Mouse (Mus musculus): Measurements from ENCODE around the gene Fbxl18.
"Not testable (repeated sequence)": the region's sequence is repeated elsewhere in the genome, so short reads cannot be mapped to it uniquely, and the experiment has no call there.

The Fbxl18 gene

GRCm38 (mm10) chr5:142873718-142874117 is 21.5 kb downstream of the Fbxl18 start:
- no peak for DNase-seq (ENCODE audit: low spot score in 2 of 2)

- DNase-seq (ENCODE audit: low spot score in 2 of 2): no peak
Observed at GRCm38 (mm10) chr5:142871765-142872164, 23.5 kb downstream of the Fbxl18 start.

- DNase-seq (ENCODE audit: low spot score in 2 of 2): peak in 1 of 2 experiments; percentile 34
Observed at GRCm38 (mm10) chr5:142869463-142869862, 25.8 kb downstream of the Fbxl18 start.

GRCm38 (mm10) chr5:142857763-142858229 is 37.4 kb downstream of the Fbxl18 start:
- peak; percentile 67 to 78 for DNase-seq (ENCODE audit: low spot score in 2 of 2)

- no peak for DNase-seq (ENCODE audit: low spot score in 2 of 2)
Observed at GRCm38 (mm10) chr5:142856408-142856807, 38.8 kb downstream of the Fbxl18 start.

GRCm38 (mm10) chr5:142854877-142855276 is 40.3 kb downstream of the Fbxl18 start:
- DNase-seq (ENCODE audit: low spot score in 2 of 2): peak in 1 of 2 experiments; percentile 53

- DNase-seq (ENCODE audit: low spot score in 2 of 2): no peak
Observed at GRCm38 (mm10) chr5:142853585-142853984, 41.6 kb downstream of the Fbxl18 start.

- no peak for DNase-seq (ENCODE audit: low spot score in 2 of 2)
Observed at GRCm38 (mm10) chr5:142851681-142852049, 43.6 kb downstream of the Fbxl18 start.

GRCm38 (mm10) chr5:142850916-142851680 is 44.1 kb downstream of the Fbxl18 start:
- no peak for DNase-seq (ENCODE audit: low spot score in 2 of 2)

GRCm38 (mm10) chr5:142850476-142850875 is 44.7 kb downstream of the Fbxl18 start:
- no peak for DNase-seq (ENCODE audit: low spot score in 2 of 2)

- no peak for DNase-seq (ENCODE audit: low spot score in 2 of 2)
Observed at GRCm38 (mm10) chr5:142848911-142849310, 46.3 kb downstream of the Fbxl18 start.

GRCm38 (mm10) chr5:142848149-142848548 is 47.1 kb downstream of the Fbxl18 start:
- no peak for DNase-seq (ENCODE audit: low spot score in 2 of 2)

- DNase-seq (ENCODE audit: low spot score in 2 of 2): no peak
Observed at GRCm38 (mm10) chr5:142844467-142844866, 50.8 kb downstream of the Fbxl18 start.

- peak in 1 of 2 experiments; percentile 20 for DNase-seq (ENCODE audit: low spot score in 2 of 2)
Observed at GRCm38 (mm10) chr5:142842137-142842642, 53.0 kb downstream of the Fbxl18 start.

GRCm38 (mm10) chr5:142841372-142842136 is 53.7 kb downstream of the Fbxl18 start:
- DNase-seq (ENCODE audit: low spot score in 2 of 2): no peak

- DNase-seq (ENCODE audit: low spot score in 2 of 2): not testable (repeated sequence)
Observed at GRCm38 (mm10) chr5:142837427-142837826, 57.8 kb downstream of the Fbxl18 start.

GRCm38 (mm10) chr5:142836891-142837290 is 58.3 kb downstream of the Fbxl18 start:
- no peak for DNase-seq (ENCODE audit: low spot score in 2 of 2)

- DNase-seq (ENCODE audit: low spot score in 2 of 2): peak in 1 of 2 experiments; percentile 14
Observed at GRCm38 (mm10) chr5:142833646-142834438, 61.4 kb downstream of the Fbxl18 start.

GRCm38 (mm10) chr5:142826131-142826530 is 69.1 kb downstream of the Fbxl18 start:
- DNase-seq (ENCODE audit: low spot score in 2 of 2): no peak

GRCm38 (mm10) chr5:142825665-142826064 is 69.6 kb downstream of the Fbxl18 start:
- DNase-seq (ENCODE audit: low spot score in 2 of 2): no peak

GRCm38 (mm10) chr5:142824091-142824490 is 71.1 kb downstream of the Fbxl18 start:
- DNase-seq (ENCODE audit: low spot score in 2 of 2): no peak
